Mouse (Mus musculus): ENCODE data around the gene Ccdc60. TPM values are rescaled to one million over a fixed set of nuclear protein-coding genes. Genes with fewer than 3 reads are reported as not detected.

The Ccdc60 gene
- polyA plus RNA-seq, 1 experiment from 2014 or later: 0.03 TPM

DNA sequence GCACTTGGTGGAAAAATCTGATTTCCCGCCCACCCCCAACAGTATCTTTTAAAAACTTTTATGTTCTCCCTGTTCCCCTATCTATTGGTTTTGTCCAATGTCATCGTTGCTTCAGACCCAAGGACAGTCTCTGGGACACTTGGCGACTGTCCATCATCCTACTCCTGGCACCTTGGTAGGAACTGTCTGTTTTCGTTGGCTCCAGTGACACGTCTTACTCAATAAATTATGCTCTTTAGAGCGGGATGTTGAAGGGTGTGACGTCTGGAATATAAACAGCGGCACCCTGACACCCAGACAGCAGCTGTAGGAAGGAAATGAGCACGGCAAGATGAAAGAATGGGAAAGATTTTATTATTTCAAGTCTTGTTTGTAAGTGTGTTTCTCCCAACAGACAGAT, 12.2 kb upstream of the Ccdc60 start:
- H3K27me3 ChIP-seq: no peaks in the 10 kb centered on the region
- no peak overlapping the region for H3K9ac ChIP-seq
- no peaks in the 10 kb centered on the region for H3K4me1 ChIP-seq (replicated peaks)
- no peak overlapping the region for H3K4me2 ChIP-seq
- no peaks in the 10 kb centered on the region for H3K9me3 ChIP-seq (replicated peaks)
- no peak overlapping the region for H3K27ac ChIP-seq (replicated peaks)
- H3K36me3 ChIP-seq (replicated peaks): no peaks in the 10 kb centered on the region
- no peak overlapping the region for H3K4me3 ChIP-seq (replicated peaks)
- 41% methylated on average over 9 of the region's 9 CpGs for WGBS (ENCODE audit: insufficient replicate concordance)
- no peak for ATAC-seq (ENCODE audit: insufficient read depth)

- Histone ChIP-seq H3K4me3 (replicated peaks) (no peak overlapping the region), H3K4me2 (no peak overlapping the region), H3K27ac (replicated peaks) (no peak overlapping the region), H3K9me3 (replicated peaks) (no peaks in the 10 kb centered on the region), H3K9ac (no peak overlapping the region), H3K4me1 (replicated peaks) (no peaks in the 10 kb centered on the region), H3K36me3 (replicated peaks) (no peaks in the 10 kb centered on the region), H3K27me3 (peaks cover 6% of the 10 kb centered on the region; the same call in 1 of the 2 replicates)
- WGBS (ENCODE audit: insufficient replicate concordance): 55% methylated on average over 5 of the region's 5 CpGs
- ATAC-seq (ENCODE audit: insufficient read depth): no peak
Measured at GRCm38 (mm10) chr5:116293501-116293900, 4.7 kb upstream of the Ccdc60 start.

GRCm38 (mm10) chr5:116290584-116290983, 1.8 kb upstream of the Ccdc60 start:
- WGBS (ENCODE audit: insufficient replicate concordance): 68% methylated on average over 5 of the region's 5 CpGs

GRCm38 (mm10) chr5:116289897-116290296, 1.1 kb upstream of the Ccdc60 start:
- no peaks in the 10 kb centered on the region for H3K4me1 ChIP-seq (replicated peaks)
- WGBS (ENCODE audit: insufficient replicate concordance): 6% methylated on average over 9 of the region's 9 CpGs

More at GRCm38 (mm10) chr5:116290584-116290983, 1.8 kb upstream of the Ccdc60 start:
- Histone ChIP-seq H3K4me1 (replicated peaks) (no peaks in the 10 kb centered on the region), H3K27me3 (peaks cover 6% of the 10 kb centered on the region; the same call in 1 of the 2 replicates), H3K9ac (no peak overlapping the region), H3K4me2 (no peak overlapping the region), H3K27ac (replicated peaks) (no peak overlapping the region), H3K4me3 (replicated peaks) (no peak overlapping the region), H3K9me3 (replicated peaks) (no peaks in the 10 kb centered on the region), H3K36me3 (replicated peaks) (no peaks in the 10 kb centered on the region)
- no peak for ATAC-seq (ENCODE audit: insufficient read depth)

GRCm38 (mm10) chr5:116288183-116288582, 602 bp downstream of the Ccdc60 start:
- Histone ChIP-seq H3K4me1 (replicated peaks) (no peaks in the 10 kb centered on the region), H3K36me3 (replicated peaks) (no peaks in the 10 kb centered on the region), H3K27me3 (peaks cover 6% of the 10 kb centered on the region; the same call in 1 of the 2 replicates), H3K27ac (replicated peaks) (no peak overlapping the region), H3K9ac (no peak overlapping the region), H3K4me2 (no peak overlapping the region), H3K4me3 (replicated peaks) (no peak overlapping the region), H3K9me3 (replicated peaks) (no peaks in the 10 kb centered on the region)
- no peak for ATAC-seq (ENCODE audit: insufficient read depth)
- 43% methylated on average over 10 of the region's 10 CpGs for WGBS (ENCODE audit: insufficient replicate concordance)

More at GRCm38 (mm10) chr5:116289897-116290296, 1.1 kb upstream of the Ccdc60 start:
- peaks cover 6% of the 10 kb centered on the region; the same call in 1 of the 2 replicates for H3K27me3 ChIP-seq
- no peaks in the 10 kb centered on the region for H3K36me3 ChIP-seq (replicated peaks)
- H3K4me3 ChIP-seq (replicated peaks): no peak overlapping the region
- H3K9ac ChIP-seq: no peak overlapping the region
- H3K9me3 ChIP-seq (replicated peaks): no peaks in the 10 kb centered on the region
- ATAC-seq (ENCODE audit: insufficient read depth): no peak
- H3K4me2 ChIP-seq: peak overlapping the region; percentile 28
- no peak overlapping the region for H3K27ac ChIP-seq (replicated peaks)

DNA sequence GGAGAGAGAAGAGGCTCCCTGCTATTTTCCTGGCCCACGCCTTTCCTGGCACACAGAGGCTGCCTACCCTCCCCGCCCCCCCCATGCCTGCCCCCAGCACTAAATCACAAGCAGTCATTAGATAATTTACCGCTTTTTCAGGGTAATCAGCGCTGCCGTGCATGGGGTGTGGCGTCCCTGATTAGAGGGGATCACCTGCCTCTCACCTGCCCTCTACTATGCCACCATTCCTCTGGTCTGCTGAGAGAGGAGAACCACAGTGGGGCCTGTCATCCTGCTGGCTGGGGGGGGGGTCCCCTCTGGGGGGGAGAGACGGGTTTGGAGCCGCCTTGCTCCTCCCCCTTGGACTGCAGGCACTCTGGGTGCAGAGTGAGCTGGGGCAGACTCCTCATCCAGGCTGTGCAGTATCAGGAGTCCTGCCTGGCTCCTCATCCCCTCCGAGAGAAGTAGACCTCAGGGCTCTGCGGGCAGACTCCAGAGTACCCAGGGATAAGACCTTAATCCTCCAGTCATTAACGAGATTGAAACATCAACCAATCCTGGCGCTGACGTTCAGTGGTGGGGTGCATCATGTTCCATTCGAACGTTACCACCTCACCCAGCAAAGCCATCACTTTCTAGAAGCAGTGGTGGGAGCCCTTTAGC, 3.1 kb downstream of the Ccdc60 start:
- H3K27me3 ChIP-seq: peaks cover 6% of the 10 kb centered on the region; the same call in 1 of the 2 replicates
- no peak for ATAC-seq (ENCODE audit: insufficient read depth)
- no peak overlapping the region for H3K4me2 ChIP-seq
- H3K4me1 ChIP-seq (replicated peaks): no peaks in the 10 kb centered on the region
- 43% methylated on average over 15 of the region's 15 CpGs for WGBS (ENCODE audit: insufficient replicate concordance)
- no peak overlapping the region for H3K9ac ChIP-seq
- H3K36me3 ChIP-seq (replicated peaks): no peaks in the 10 kb centered on the region
- no peak overlapping the region for H3K4me3 ChIP-seq (replicated peaks)
- H3K9me3 ChIP-seq (replicated peaks): no peaks in the 10 kb centered on the region
- H3K27ac ChIP-seq (replicated peaks): no peak overlapping the region

GRCm38 (mm10) chr5:116280518-116280917, 8.3 kb downstream of the Ccdc60 start:
- Histone ChIP-seq H3K4me3 (replicated peaks) (no peak overlapping the region), H3K9me3 (replicated peaks) (peaks cover 6% of the 10 kb centered on the region; the same call in 1 of the 2 replicates), H3K9ac (no peak overlapping the region), H3K36me3 (replicated peaks) (no peaks in the 10 kb centered on the region), H3K4me2 (no peak overlapping the region), H3K27me3 (no peaks in the 10 kb centered on the region), H3K4me1 (replicated peaks) (no peaks in the 10 kb centered on the region), H3K27ac (replicated peaks) (no peak overlapping the region)
- no peak for ATAC-seq (ENCODE audit: insufficient read depth)

GRCm38 (mm10) chr5:116278436-116278918, 10.3 kb downstream of the Ccdc60 start:
- Histone ChIP-seq H3K4me1 (replicated peaks) (no peaks in the 10 kb centered on the region), H3K27me3 (no peaks in the 10 kb centered on the region), H3K27ac (replicated peaks) (no peak overlapping the region), H3K9ac (no peak overlapping the region), H3K4me3 (replicated peaks) (no peak overlapping the region), H3K4me2 (no peak overlapping the region), H3K36me3 (replicated peaks) (no peaks in the 10 kb centered on the region), H3K9me3 (replicated peaks) (peaks cover 6% of the 10 kb centered on the region; the same call in 1 of the 2 replicates)
- WGBS (ENCODE audit: insufficient replicate concordance): 75% methylated on average over 17 of the region's 17 CpGs
- ATAC-seq (ENCODE audit: insufficient read depth): no peak

GRCm38 (mm10) chr5:116277951-116278350, 10.8 kb downstream of the Ccdc60 start:
- 76% methylated on average over 4 of the region's 4 CpGs for WGBS (ENCODE audit: insufficient replicate concordance)
- H3K27ac ChIP-seq (replicated peaks): no peak overlapping the region
- H3K4me1 ChIP-seq (replicated peaks): no peaks in the 10 kb centered on the region
- H3K27me3 ChIP-seq: no peaks in the 10 kb centered on the region
- no peak for ATAC-seq (ENCODE audit: insufficient read depth)
- no peak overlapping the region for H3K9ac ChIP-seq
- no peak overlapping the region for H3K4me3 ChIP-seq (replicated peaks)
- H3K4me2 ChIP-seq: no peak overlapping the region
- H3K9me3 ChIP-seq (replicated peaks): peaks cover 6% of the 10 kb centered on the region; the same call in 1 of the 2 replicates
- no peaks in the 10 kb centered on the region for H3K36me3 ChIP-seq (replicated peaks)

GRCm38 (mm10) chr5:116274818-116275217, 14.0 kb downstream of the Ccdc60 start:
- H3K36me3 ChIP-seq (replicated peaks): no peaks in the 10 kb centered on the region
- H3K27me3 ChIP-seq: no peaks in the 10 kb centered on the region
- peaks cover 6% of the 10 kb centered on the region; the same call in 1 of the 2 replicates for H3K9me3 ChIP-seq (replicated peaks)
- H3K4me1 ChIP-seq (replicated peaks): no peaks in the 10 kb centered on the region
- 37% methylated on average over 2 of the region's 2 CpGs for whole genome bisulfite sequencing (ENCODE audit: insufficient replicate concordance)
- H3K4me3 ChIP-seq (replicated peaks): no peak overlapping the region
- ATAC-seq (ENCODE audit: insufficient read depth): no peak
- H3K27ac ChIP-seq (replicated peaks): no peak overlapping the region
- H3K9ac ChIP-seq: no peak overlapping the region
- H3K4me2 ChIP-seq: no peak overlapping the region

DNA sequence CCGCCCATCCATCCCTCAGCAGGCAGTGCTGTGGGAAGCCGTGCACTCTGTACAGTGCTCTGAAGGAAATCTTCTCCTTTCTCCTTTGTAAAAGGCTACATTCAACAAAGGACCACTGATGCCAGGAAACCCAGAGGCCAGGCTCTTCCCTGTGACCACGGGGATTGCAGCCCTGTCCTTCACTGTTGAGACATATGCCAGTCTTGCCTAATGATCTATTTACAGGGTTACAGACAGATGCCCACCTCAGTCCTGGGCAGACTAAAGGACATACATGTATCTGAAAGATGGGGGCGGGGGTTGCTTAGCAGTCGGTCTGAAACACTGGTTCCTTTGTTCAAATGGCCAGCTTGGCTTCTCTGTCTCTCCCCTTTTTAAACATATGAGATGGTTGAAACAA, 14.4 kb downstream of the Ccdc60 start:
- Histone ChIP-seq H3K9ac (no peak overlapping the region), H3K36me3 (replicated peaks) (no peaks in the 10 kb centered on the region), H3K9me3 (replicated peaks) (peaks cover 6% of the 10 kb centered on the region; the same call in 1 of the 2 replicates), H3K4me2 (no peak overlapping the region), H3K4me1 (replicated peaks) (no peaks in the 10 kb centered on the region), H3K27ac (replicated peaks) (no peak overlapping the region), H3K27me3 (no peaks in the 10 kb centered on the region), H3K4me3 (replicated peaks) (no peak overlapping the region)
- ATAC-seq (ENCODE audit: insufficient read depth): no peak
- 44% methylated on average over 5 of the region's 5 CpGs for WGBS (ENCODE audit: insufficient replicate concordance)
